Mouse (Mus musculus): ENCODE measurements around the gene Slfn8.
"Not testable (repeated sequence)": the region's sequence is repeated elsewhere in the genome, so short reads cannot be mapped to it uniquely, and the experiment has no call there.

The Slfn8 gene

DNA sequence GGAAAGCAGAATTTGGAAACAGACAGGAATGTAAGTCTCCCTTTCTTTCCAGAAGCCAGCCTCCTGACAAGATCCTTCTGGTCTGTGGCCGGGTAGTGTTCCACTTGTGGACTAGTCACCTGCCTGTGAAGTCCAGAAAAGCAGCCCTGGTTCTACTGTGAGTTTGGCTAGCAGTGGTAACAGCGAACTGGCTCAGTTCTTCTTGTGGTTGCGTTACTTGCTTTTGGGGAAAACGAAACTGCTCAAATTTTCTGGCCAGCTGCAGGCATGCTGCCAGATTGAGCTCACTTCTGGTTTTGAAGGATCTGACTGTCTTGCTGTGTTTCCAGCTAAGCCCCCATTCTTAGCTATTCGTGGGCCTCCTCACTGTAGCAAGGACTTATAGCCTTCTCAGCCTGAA is at the start of gene Slfn8:
TSS of gene Slfn8 (minus strand) at position 190 of the 400 bp plus-strand sequence.
- no peak for DNase-seq (ENCODE audit: low read depth, low spot score)

DNA sequence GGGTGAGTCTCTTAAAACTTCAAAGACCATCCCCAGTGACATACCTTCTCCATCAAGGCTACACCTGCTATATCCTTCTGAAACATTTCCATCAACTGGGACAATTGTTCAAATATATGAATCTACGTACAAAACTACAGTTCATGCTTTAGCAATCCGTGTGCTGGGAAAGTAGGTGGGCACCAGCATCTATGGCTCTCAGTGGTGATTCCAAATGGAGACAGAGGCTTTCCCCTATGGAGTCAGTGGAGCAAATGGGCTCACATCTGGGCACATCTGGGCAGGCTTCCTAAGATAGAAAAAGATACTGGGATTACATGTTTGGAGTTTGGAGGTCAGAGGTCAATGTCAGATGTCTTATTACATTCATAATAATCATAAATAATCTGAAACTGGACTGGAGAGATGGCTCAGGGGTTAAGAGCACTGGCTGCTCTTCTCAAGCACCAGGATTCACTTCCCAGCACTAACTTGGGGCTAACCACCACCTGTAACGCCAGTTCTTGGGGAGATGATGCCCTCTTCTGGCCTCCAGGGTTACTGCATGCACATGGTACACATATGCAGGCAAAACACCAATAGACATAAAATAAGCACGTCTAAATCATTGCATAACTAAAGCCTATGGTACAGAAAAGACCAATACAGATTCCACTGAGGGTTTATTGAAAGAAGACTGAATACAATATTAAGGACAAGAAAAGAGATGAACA is 47.5 kb upstream of the Slfn8 start:
- DNase-seq (ENCODE audit: low read depth, low spot score) = peak; percentile 61

DNA sequence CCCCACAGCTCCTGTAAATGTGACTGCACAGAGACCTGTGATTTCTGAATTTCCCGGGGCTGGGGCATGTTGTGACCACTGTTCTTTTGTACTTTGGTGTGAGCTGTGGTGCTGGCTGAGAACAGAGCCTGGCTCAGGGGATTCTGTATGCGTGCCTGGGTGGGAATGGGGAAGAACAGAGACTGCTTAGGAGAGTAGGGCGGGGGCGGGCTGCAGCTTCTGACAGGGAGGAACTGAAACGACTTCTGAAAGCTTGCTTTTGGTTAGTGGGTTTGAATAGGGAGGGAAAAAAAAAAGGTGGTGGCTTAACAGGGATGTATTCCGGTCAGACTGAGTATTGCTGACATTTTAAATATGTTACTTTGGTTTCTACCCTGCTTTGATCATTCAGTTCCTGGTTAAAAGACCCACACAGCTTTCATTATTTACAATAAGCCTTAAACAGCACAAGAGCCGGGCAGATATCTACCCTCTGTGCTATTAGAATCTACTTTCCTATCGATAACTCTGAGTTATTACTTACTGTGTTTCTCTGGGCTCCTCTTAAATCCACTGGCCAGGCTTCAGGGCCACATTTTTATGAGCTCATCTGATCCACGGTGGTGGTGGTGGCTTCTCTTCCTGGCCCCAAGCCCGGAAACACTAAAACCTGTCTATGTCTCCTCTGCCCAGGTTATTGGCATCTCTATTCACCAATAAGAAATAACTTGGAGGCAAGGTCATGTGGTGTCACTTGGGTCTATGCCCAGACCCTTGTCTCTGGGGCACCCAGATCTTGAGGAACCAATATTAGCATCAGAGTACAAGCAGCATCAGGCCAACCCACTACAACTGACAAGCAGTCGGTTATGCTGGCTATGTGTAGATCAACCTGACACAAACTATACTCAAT is 46.3 kb upstream of the Slfn8 start:
- peak; percentile 11 for DNase-seq (ENCODE audit: low read depth, low spot score)

DNA sequence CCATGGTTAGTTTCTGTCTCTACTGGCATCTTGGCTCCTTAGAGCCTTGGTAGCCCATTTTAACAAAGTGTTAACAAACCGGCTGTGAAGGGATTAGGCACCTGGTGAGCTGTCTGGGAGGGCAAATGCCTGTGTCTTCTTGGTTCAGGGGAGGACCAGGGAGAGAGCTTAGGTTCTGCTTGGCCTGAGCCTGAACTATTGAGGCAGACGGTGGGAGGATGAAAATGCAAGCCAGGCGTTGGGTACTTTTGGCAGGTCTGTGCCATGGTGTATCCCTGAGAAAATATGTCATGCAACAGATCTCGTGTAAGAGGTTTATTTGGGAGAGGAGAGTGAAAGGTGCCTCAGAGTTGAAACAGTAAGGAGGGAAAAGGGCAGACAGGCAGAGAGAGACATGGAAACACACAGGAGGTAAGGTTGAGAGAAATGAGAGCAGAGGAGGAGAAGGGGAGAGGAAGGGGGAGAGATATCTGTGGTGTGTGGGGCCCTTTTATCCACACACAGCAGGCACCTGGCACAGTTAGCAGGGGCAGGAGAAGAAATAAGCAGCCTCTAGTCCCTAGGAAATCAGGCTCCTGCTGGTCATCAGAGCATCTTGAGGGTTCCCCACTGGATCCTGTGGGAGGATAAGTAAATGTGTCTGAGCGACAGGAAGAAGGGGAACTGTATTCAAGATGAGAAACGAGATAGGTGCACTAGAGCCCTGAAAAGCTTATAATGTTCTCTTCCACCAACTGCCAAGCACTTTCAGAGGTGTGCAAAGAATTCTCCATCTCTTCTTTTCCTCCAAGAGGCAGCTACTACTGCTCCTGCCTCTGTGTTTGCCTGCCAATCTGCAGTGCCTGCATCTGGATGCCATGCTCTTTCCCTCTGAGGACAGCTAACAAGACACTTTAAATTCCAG is 45.1 kb upstream of the Slfn8 start:
- no peak for DNase-seq (ENCODE audit: low read depth, low spot score)

DNA sequence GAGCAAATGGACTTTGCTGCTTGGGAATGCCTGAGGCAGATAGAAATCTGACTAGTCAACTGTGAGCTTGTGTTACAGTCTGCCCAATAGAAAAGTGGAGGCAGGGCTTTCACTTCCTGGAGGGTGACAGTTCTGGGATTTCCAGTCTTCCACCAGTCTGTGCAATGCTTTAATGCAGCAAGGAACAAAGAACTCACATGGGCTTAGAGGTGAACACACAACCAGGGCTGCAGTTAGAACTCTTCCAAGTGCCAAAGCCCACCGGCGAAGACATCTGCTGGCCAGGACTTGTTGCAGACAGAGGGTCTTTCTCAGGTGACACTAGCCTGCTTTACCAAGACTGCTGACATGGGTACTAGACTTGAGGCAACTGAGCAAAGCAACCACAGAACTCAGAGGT is 44.3 kb upstream of the Slfn8 start, which contains the start of gene Slfn2:
TSS of gene Slfn2 (plus strand) at position 167 of the 400 bp plus-strand sequence.
- no peak for DNase-seq (ENCODE audit: low read depth, low spot score)

DNA sequence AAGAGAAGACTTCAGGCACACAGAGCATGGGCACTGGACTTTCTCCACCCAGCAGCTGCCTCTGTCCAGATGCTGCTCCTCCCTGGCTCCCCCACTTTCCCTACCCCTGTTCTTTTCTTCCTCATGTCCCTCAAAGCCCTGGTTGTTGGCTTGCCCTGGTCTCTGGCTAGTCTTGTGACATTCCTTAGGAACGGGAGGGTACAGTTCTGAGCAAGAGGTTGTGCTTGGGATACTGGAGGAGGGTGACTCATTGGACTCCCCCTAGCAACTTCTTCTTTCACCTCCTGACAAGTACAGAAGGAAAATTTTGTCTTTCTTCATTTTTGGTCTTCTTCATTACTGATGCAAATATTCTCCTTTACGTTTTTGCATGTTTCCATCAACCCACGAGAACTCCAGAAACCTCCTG is 43.3 kb upstream of the Slfn8 start:
- DNase-seq (ENCODE audit: low read depth, low spot score) = no peak

DNA sequence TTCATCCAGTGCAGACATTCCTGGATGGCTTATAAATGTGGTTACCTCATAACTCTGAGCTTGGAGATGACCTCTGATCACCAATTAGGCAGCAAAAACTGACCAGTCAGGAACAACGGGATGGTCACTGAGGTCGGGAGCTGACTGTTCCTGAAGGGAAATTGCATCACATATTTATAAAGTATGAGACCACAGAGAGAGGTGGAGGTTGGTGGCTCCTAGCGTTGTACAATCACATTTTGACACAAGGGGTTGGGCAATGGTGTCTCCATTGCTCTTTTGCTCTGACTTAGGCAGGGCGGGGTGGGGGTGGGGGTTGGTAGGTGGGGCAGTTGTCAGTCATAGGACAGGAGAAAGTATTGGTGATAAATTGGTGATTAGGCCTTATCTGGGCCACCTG is 42.5 kb upstream of the Slfn8 start:
- no peak for DNase-seq (ENCODE audit: low read depth, low spot score)

DNA sequence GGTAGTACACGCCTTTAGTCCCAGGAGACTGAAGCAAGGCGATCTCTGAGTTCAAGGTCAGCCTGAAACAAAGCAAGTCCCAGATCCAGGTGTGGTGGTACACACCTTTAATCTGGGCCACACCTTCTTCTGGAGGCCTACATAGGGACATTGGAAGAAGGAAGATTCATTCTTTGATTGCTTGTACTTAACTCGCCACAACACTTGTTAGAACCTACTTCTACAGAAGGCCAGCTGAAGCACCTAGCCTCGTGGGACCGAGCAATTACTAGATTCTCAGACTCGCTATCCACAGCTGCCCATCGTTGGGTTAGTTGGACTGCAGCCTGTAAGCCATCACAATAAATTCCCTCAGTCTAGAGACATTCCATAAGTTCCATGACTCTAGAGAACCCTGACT is 41.2 kb upstream of the Slfn8 start:
- DNase-seq (ENCODE audit: low read depth, low spot score) = no peak

DNA sequence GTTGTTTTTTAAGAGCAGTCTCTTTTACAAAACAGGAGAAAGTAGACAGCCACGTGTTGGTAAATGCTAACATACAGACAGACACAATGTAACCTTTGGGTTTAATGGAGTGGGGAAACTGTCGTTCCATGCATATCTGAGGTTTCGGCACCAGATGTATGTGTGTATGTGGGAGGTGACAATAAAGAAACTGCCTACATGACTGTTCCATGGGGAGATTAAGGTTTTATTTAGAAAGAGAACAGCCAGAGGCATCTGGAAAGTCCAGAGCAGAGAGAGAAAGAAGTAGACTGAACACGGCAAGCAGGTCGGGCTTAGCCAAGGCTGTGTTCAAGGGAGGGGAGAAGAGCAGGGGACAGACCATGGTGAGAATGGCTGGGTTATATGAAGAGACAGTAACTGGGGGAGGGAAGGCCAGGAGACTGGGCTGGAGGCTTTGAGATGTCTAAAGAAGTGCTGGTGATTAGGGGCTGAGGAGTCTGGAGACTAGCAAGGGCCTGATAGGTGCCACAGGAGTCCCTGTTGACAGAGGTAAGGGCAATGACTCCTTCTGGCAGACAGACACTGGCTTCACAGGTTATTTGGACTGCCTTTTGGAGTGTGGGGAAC is 39.9 kb upstream of the Slfn8 start:
- no peak for DNase-seq (ENCODE audit: low read depth, low spot score)

DNA sequence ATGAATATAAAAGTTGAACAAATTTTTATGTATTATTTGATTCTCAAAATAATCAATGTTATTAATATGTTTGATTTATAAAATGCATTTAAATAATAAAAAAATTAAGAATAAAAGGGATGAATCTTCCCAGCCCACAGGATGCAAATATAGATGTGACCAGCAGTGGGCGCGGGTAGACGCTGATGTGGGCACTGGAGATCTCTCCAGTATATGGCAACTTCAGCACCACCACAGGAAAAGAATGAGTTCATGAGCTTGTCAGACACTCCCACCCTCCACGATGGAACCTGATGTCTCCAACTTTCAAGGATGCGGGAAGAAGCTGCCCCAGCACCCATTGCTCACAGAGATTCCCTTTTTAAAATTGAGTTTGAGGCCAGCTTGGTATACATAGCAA is 37.3 kb upstream of the Slfn8 start:
- peak; percentile 65 for DNase-seq (ENCODE audit: low read depth, low spot score)

DNA sequence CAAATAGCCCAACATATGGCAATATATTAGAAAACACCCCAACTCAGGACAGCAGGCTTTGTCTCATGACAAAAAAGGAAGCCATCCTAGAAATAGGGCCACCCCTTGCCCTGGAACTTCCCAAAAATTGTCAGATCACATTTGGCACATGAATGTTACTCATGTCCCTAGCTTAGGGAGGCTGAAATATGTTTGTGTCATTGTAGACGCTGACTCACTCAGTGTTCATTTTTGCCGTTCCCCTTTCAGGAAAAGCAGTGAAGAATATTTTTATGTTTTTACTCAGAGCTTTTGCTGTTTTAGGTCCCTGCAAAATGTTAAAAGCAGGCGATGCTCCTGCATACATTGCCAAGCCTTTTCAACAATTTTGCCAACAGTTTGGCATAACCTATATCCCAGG is 25.0 kb upstream of the Slfn8 start:
- DNase-seq (ENCODE audit: low read depth, low spot score) = no peak

DNA sequence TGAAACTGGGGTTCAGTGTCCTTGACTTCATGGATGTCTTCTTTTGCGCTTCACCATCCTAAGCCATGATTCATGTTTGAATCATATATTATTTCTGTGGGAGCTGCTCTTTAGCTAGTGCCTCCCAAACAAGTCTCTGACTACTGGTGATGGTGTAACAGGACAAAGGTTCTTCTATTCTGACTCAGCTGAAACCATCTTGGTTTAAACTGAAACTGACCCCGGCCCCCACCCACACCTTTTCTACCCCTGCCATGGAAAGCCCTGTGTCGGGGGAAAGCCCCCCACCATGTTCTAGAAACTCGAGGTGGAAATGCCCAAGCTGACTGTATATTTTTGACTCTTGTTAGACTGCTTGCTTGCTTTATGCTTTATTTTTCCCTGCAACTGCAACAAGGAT is 23.3 kb upstream of the Slfn8 start:
- no peak for DNase-seq (ENCODE audit: low read depth, low spot score)

DNA sequence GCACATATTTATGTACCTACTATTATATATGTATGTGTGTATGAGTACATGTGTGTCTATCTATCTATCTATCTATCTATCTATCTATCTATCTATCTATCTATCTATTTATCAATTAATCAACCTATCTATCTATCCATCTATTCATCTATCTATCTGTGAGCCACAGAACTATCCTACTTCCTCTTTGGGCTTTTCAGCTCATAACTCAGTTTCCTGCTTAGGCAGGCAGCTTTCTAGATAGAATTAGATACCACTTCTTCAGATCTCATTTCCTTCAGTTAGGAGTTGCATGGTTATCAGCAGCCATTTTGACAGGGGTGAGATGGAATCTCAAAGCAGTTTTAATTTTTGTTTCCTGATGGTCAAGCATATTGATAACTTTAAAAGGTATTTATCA is 20.4 kb upstream of the Slfn8 start:
- no peak for DNase-seq (ENCODE audit: low read depth, low spot score)

DNA sequence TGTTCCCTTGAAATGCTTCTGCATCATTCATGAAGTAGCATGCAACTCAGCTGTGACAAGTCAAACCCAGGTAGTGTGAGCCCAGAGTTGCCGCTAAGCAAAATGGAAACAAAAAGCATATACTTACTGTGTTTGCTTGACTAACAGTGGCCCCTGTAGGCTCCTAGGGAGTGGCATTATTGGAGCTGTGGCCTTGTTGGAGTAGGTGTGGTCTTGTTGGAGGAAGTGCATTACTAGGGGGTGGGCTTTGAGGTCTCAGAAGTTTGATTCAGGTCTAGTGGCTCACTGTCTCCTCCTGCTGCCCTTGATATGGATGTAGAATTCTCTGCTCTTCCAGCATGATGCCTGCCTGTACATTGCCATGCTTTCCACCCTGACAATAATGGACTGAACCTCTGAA is 19.7 kb upstream of the Slfn8 start:
- DNase-seq (ENCODE audit: low read depth, low spot score) = peak; percentile 63

DNA sequence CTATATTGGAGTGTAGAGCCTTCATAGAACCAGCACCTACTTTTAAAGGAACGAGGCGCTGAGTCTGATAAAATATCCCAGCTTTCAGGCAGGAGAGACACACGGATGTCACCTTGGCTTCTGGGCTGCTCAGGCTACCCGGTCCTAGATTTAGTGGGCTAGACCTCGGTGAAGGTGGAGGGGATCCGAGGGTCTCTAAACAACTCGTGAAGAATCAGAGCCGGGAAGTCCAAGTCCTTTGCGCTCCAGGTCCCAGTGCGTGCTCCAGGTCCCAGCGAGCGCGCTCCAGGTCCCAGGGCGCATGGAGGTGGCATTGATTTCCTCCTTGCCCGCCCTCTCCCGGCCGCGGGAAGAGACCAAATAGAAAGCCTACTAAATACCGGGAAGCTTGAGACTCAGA is 19.2 kb upstream of the Slfn8 start:
- DNase-seq (ENCODE audit: low read depth, low spot score) = no peak

DNA sequence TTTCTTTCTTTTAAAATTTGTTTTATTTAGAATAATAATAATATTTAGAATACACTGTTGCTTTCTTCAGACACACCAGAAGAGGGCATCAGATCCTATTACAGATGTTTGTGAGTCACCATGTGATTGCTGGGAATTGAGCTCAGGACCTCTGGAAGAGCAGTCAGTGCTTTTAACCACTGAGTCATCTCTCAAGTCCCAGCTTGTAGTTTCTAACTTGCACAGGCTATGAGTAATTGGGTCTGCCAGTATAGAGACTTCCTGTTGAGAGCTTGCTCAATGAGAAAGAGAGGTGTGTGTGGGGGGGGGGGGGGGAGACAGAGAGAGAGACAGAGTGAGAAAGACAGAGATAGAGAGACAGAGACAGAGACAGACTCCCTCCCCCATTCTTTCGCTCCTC is 18.5 kb upstream of the Slfn8 start:
- DNase-seq (ENCODE audit: low read depth, low spot score) = no peak

DNA sequence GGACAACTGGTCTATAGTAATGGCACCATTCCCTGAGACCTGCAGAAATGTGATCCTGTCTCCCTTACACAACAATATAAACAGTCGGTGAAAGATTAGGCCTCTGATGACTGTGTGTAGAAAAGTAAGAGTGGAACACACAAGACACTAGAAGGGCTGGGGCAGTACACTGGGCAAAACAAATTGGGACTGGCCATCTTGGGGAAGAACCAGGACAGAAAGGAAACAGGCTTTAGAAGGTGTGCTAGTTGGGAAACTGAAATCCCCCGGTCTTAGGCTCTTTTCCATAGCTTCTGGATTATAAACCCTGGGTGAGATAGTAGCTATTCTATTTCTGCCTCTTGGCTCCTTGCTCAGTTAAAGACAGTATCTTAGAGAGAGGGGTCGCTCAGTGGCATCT is 18.1 kb upstream of the Slfn8 start:
- not testable (repeated sequence) for DNase-seq (ENCODE audit: low read depth, low spot score)

DNA sequence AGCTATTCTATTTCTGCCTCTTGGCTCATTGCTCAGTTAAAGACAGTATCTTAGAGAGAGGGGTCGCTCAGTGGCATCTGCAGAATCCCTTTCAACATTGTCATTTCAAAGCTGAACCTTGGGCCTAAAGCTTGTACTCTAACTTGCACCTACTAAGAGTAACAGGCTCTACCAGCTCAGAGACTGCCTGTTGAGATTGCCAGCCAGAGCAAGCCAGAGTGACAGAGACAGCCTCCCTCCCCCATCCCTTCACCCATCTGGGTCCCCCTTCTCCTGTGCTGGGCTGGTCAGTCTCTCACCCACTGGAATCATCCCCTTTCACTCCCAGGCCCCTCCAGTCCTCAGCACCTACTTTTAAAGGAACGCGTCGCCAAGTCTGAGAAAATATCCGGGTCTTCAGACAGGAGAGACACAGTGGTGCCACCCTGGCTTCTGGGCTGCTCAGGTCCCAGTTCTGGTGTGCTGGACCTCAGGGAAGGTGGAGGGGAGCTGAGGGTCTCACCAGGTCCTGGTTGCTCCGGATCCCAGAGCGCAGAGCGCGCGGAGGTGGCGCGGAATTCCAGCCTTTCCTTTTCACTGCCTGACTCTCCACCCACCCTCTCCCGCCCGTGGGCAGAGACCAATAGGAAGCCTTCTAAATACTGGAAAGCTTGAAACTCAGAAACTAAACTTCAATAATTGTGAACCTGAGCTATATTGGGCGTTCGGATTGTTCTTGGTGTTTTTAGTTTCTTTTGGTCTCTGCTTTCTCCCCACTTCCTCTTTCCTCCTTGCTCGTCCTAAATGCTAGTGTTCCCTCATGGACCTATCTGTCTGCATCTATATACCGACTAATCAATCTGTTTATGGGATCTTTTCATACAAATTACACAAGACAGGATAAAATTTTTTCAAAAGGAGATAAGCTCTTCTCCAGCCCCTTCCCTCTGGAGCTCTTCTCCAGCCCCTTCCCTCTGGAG is 770 bp downstream of the Slfn8 start:
- peak; percentile 12 for DNase-seq (ENCODE audit: low read depth, low spot score)

DNA sequence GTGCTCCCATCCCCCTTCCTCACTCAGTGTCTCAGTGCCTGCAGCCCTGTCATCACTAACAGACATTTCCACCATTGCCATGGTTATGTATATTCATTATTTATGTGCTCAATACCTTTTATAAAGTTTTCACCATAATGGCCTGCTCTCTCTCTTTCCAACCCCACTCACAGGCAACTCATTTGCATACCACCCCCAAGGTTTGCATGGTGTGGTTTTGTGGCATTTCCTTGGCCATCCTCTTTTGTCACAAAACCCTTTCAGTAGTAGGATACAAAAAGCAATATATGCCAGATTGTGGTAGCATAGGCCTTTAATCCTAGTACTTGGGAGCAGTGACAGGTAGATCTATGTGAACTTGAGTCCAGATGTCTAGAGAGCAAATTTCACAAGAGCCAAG is 4.5 kb downstream of the Slfn8 start:
- DNase-seq (ENCODE audit: low read depth, low spot score) = no peak

DNA sequence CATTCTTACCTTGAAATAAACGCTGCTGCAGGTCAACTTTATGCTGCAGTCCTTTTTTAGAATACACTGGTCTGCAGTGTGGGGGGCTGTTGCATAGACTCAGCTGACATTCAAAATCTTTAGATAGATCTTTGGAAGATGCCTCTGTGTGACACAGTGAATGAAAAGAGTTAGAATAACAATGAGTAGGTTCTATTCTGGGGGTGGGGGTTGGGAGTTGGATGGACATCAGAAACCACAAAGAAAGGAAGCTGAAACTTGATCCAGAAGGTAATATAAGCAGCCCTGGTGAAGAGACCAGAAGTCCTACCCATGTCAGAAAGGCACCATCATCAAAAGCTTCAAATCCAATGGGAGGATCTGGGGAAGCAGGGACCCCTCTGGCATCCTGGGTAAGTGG is 7.3 kb downstream of the Slfn8 start:
- no peak for DNase-seq (ENCODE audit: low read depth, low spot score)

Data from ZHBTc4 (cell line).